Mouse (Mus musculus) forebrain, embryonic 11.5 days (tissue): ENCODE data around the gene Lcat. TPM values are rescaled to one million over a fixed set of nuclear protein-coding genes. Genes with fewer than 3 reads are reported as not detected.

Experiments
- ATAC-seq: fragments of 200-750 bp; cut with Nextera tagmentation; replicated peaks from 2 replicates; pipeline ENCODE4 v1.8.0; 2017; ENCODE audit warnings: moderate TSS enrichment; ENCODE audit not compliant: low FRiP score
- DNase-seq: peaks from one replicate; pipeline ENCODE4 v3.0.0-alpha.2; 2017; ENCODE audit warnings: low spot score
- H3K27ac ChIP-seq: fragments of 300-500 bp; sonication (generic); 2 replicates; pipeline ENCODE4 v1.5.1; 2014; ENCODE audit warnings: low read depth, low read length
- H3K27me3 ChIP-seq: fragments of 300-500 bp; sonication (generic); 2 replicates; pipeline ENCODE4 v1.6.1; 2014; ENCODE audit warnings: mild to moderate bottlenecking, low read length, mixed read lengths; ENCODE audit not compliant: control insufficient read depth, insufficient read depth
- H3K36me3 ChIP-seq: fragments of 300-500 bp; sonication (generic); 2 replicates; pipeline ENCODE4 v1.6.1; 2014; ENCODE audit warnings: mild to moderate bottlenecking, low read length, moderate library complexity, mixed read lengths; ENCODE audit not compliant: control insufficient read depth, insufficient read depth
- H3K4me1 ChIP-seq: fragments of 300-500 bp; sonication (generic); replicated peaks from 2 replicates; pipeline ENCODE4 v1.6.1; 2014; ENCODE audit warnings: low read length, mixed read lengths; ENCODE audit not compliant: control insufficient read depth, insufficient read depth
- H3K4me2 ChIP-seq: fragments of 300-500 bp; sonication (generic); 2 replicates; pipeline ENCODE4 v1.6.1; 2014; ENCODE audit warnings: low read depth, mild to moderate bottlenecking, low read length, moderate library complexity, mixed read lengths; ENCODE audit not compliant: severe bottlenecking
- H3K4me3 ChIP-seq: fragments of 300-500 bp; sonication (generic); 2 replicates; pipeline ENCODE4 v1.5.1; 2014; ENCODE audit warnings: low read depth, low read length
- H3K9ac ChIP-seq: fragments of 300-500 bp; sonication (generic); 2 replicates; pipeline ENCODE4 v1.6.1; 2014; ENCODE audit warnings: low read length
- H3K9me3 ChIP-seq: fragments of 300-500 bp; sonication (generic); 2 replicates; pipeline ENCODE4 v1.6.1; 2016; ENCODE audit warnings: low read length, mixed read lengths; ENCODE audit not compliant: control insufficient read depth
- WGBS: fragments of 180-500 bp; shearing (Covaris S2); extraction: QIAGEN DNeasy Blood & Tissue Kit; methylation state at CpG from one replicate; pipeline ENCODE4 v1.1.7; 2014; 5-methylcytosine and 5-hydroxymethylcytosine counted together
- microRNA-seq: library from miRNA; unstranded; fragments of <30 nt; microRNA quantifications from one replicate; pipeline ENCODE4, GENCODE M21; 2016; ENCODE audit not compliant: insufficient number of aligned reads
- polyA plus RNA-seq: library from polyadenylated mRNA; unstranded; fragments of >200 nt; fragmentation: Nextera tagmentation; extraction: Ambion mirVana; gene quantifications from 2 replicates; pipeline ENCODE4 v1.2.1, GENCODE M21; 2014

Lcat gene
- polyA plus RNA-seq, 1 experiment from 2014 or later, result 0.55 TPM

DNA sequence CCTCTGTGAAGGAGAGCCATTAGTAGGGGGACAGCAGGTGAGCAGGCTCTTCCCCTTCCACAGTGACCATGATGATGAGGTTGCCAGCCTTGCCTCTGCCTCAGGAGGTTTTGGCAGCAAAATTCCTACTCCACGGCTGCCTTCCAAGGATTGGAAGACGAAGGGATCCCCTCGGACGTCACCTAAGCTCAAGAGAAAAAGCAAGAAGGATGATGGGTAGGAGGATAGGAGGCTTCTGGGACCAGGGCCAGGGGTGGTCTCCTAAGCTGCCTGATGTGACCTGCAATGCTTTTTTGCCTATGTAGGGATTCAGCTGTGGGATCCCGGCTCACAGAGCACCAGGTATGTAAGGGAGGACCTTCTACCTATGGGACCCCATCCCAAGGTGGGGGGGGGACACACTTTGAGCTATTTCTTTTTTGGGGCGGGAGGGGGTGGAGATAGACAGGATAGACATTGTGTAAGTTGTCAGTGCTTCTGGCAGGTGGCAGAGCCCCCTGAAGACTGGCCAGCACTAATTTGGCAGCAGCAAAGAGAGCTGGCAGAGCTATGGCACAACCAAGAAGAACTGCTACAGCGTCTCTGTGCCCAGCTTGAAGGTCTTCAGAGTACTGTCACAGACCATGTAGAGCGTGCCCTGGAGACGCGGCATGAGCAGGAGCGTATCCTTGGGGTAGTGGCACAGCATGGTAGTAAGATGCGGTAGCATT is 53.3 kb downstream of the Lcat start:
- DNase-seq, result no peak
- Histone ChIP-seq H3K4me1 (peaks cover 5% of the 10 kb centered on the region; the same call in 1 of the 2 replicates), H3K9me3 (no peaks in the 10 kb centered on the region), H3K27ac (no peak overlapping the region), H3K9ac (no peak overlapping the region), H3K4me2 (no peak overlapping the region), H3K36me3 (peaks cover 29% of the 10 kb centered on the region), H3K27me3 (no peaks in the 10 kb centered on the region), H3K4me3 (no peak overlapping the region)
- ATAC-seq, result no peak
- WGBS, result 93% methylated on average over 12 of the region's 12 CpGs

Small RNAs within 50 kb of the gene (microRNA-seq; reads per million reads assigned to microRNA genes)
- gene Mir7074, result not detected

Other genes with a start within 250 kb of the Lcat start
- 76.9 and 83.6 TPM in 2 replicates for gene Acd, start 242.3 kb downstream of the Lcat start, polyA plus RNA-seq
- 24.9 and 25.1 TPM in 2 replicates for gene Pard6a, start 242.2 kb downstream of the Lcat start, polyA plus RNA-seq
- 0.36 TPM in 1 of 2 replicates, not detected in the other for gene 4933405L10Rik, start 235.7 kb downstream of the Lcat start, polyA plus RNA-seq
- 43.0 and 44.4 TPM in 2 replicates for gene Enkd1, start 235.2 kb downstream of the Lcat start, polyA plus RNA-seq
- gene Gfod2, start 184.7 kb downstream of the Lcat start, polyA plus RNA-seq, result 38.0 and 49.3 TPM in 2 replicates
- 15.8 and 16.1 TPM in 2 replicates for gene Ranbp10, start 116.0 kb downstream of the Lcat start, polyA plus RNA-seq
- gene Tsnaxip1, start 115.7 kb downstream of the Lcat start, polyA plus RNA-seq, result 0.21 and 0.23 TPM in 2 replicates
- 59.7 and 62.0 TPM in 2 replicates for gene Cenpt, start 90.1 kb downstream of the Lcat start, polyA plus RNA-seq
- 85.6 and 87.3 TPM in 2 replicates for gene Thap11, start 88.2 kb downstream of the Lcat start, polyA plus RNA-seq
- 355 and 371 TPM in 2 replicates for gene Nutf2, start 82.8 kb downstream of the Lcat start, polyA plus RNA-seq
- gene Edc4, start 62.5 kb downstream of the Lcat start, polyA plus RNA-seq, result 62.7 and 65.2 TPM in 2 replicates
- 1.1 TPM in 1 of 2 replicates, not detected in the other for gene Nrn1l, start 49.8 kb downstream of the Lcat start, polyA plus RNA-seq
- gene Pskh1, start 42.9 kb downstream of the Lcat start, polyA plus RNA-seq, result 22.1 and 23.1 TPM in 2 replicates
- gene Ctrl, start 9.5 kb downstream of the Lcat start, polyA plus RNA-seq, result 1.1 and 2.5 TPM in 2 replicates
- gene Psmb10, start 4.9 kb downstream of the Lcat start, polyA plus RNA-seq, result 20.9 and 21.5 TPM in 2 replicates
- 10.6 and 11.4 TPM in 2 replicates for gene Slc12a4, start 22.7 kb upstream of the Lcat start, polyA plus RNA-seq
- gene Dpep3, start 36.0 kb upstream of the Lcat start, polyA plus RNA-seq, result not detected in 2 replicates
- gene Dus2, start 48.0 kb upstream of the Lcat start, polyA plus RNA-seq, result 16.5 and 20.7 TPM in 2 replicates
- gene Dpep2nb, start 62.6 kb upstream of the Lcat start, polyA plus RNA-seq, result not detected in 2 replicates
- gene Ddx28, start 68.5 kb upstream of the Lcat start, polyA plus RNA-seq, result 21.0 and 22.4 TPM in 2 replicates
- 4.5 and 5.3 TPM in 2 replicates for gene Nfatc3, start 115.5 kb upstream of the Lcat start, polyA plus RNA-seq
- gene Esrp2, start 193.6 kb upstream of the Lcat start, polyA plus RNA-seq, result 2.3 and 2.4 TPM in 2 replicates
- 7.1 and 7.4 TPM in 2 replicates for gene Pla2g15, start 207.0 kb upstream of the Lcat start, polyA plus RNA-seq
- gene Slc7a6, start 225.5 kb upstream of the Lcat start, polyA plus RNA-seq, result 103 and 106 TPM in 2 replicates